Comparison of ENCODE assay signal across 11 mouse cellular contexts in genomic region chr5:121959688-121960087, GRCm38 (mm10).
DNase-seq lines count a peak whose midpoint lies in the region; ATAC-seq and TF ChIP-seq lines count a peak whose summit lies in the region.
"Had no signal": no experiment of that assay in that cellular context is flagged by ENCODE, and none has a peak within 500 bp of the region (broad histone marks: within the 10 kb centered on the region; RNA-seq: fewer than 3 reads in every experiment).

No protein-coding gene starts in this region.

- no peaks in the 10 kb centered on the region for H3K36me3 ChIP-seq in forebrain, embryonic 15.5 days
- H3K36me3 ChIP-seq in forebrain, embryonic 12.5 days (replicated peaks) = no peaks in the 10 kb centered on the region
- no peaks in the 10 kb centered on the region for H3K36me3 ChIP-seq in kidney, embryonic 16.5 days (ENCODE audit: insufficient read depth, low read length)
- no peaks in the 10 kb centered on the region for H3K36me3 ChIP-seq in stomach, postnatal 0 days (ENCODE audit: control insufficient read depth, insufficient read depth, low read length)
- no peaks in the 10 kb centered on the region for H3K36me3 ChIP-seq in thymus, adult 2 months (ENCODE audit: control insufficient read depth, insufficient read depth, low read length)
- H3K36me3 ChIP-seq: liver, embryonic 12.5 days; neural tube, embryonic 15.5 days had no signal

- TF ChIP-seq POLR2A in thymus, adult 2 months (IDR thresholded peaks at IDR 0.05; ENCODE audit: control insufficient read depth, extremely low read depth, insufficient read depth, low read length, poor library complexity) = no peak

- no peaks in the 10 kb centered on the region for H3K27me3 ChIP-seq in forebrain, embryonic 15.5 days
- H3K27me3 ChIP-seq in forebrain, embryonic 12.5 days = peaks cover 7% of the 10 kb centered on the region
- H3K27me3 ChIP-seq in kidney, embryonic 16.5 days (ENCODE audit: insufficient read depth, low read length) = no peaks in the 10 kb centered on the region
- no peaks in the 10 kb centered on the region for H3K27me3 ChIP-seq in stomach, postnatal 0 days (ENCODE audit: control insufficient read depth, insufficient read depth, low read length)
- H3K27me3 ChIP-seq in thymus, adult 2 months (ENCODE audit: control insufficient read depth, insufficient read depth, low read length) = no peaks in the 10 kb centered on the region

- H3K9me3 ChIP-seq in forebrain, embryonic 15.5 days = no peaks in the 10 kb centered on the region
- H3K9me3 ChIP-seq in forebrain, embryonic 12.5 days = no peaks in the 10 kb centered on the region
- no peaks in the 10 kb centered on the region for H3K9me3 ChIP-seq in kidney, embryonic 16.5 days (ENCODE audit: low read length)
- no peaks in the 10 kb centered on the region for H3K9me3 ChIP-seq in stomach, postnatal 0 days (ENCODE audit: control insufficient read depth, low read length)
- H3K9me3 ChIP-seq: liver, embryonic 12.5 days; neural tube, embryonic 15.5 days had no signal

- H3K4me1 ChIP-seq in forebrain, embryonic 15.5 days = peaks cover 60% of the 10 kb centered on the region
- H3K4me1 ChIP-seq in forebrain, embryonic 12.5 days = peaks cover 27% of the 10 kb centered on the region
- H3K4me1 ChIP-seq in kidney, embryonic 16.5 days (ENCODE audit: insufficient read depth, low read length) = peaks cover 10% of the 10 kb centered on the region
- no peaks in the 10 kb centered on the region for H3K4me1 ChIP-seq in stomach, postnatal 0 days (replicated peaks; ENCODE audit: control insufficient read depth, insufficient read depth)
- no peaks in the 10 kb centered on the region for H3K4me1 ChIP-seq in thymus, adult 2 months (replicated peaks; ENCODE audit: control insufficient read depth, insufficient read depth, low read length)
- H3K4me1 ChIP-seq: liver, embryonic 12.5 days had no signal

- peak; percentile 13 for DNase-seq in kidney, postnatal 14 days
- peak; percentile 51 for DNase-seq in right cerebral cortex, postnatal 14 days
- DNase-seq in right cerebral cortex, postnatal 36 days (ENCODE audit: low spot score in 2 of 2) = no peak
- DNase-seq in stomach, postnatal 0 days (ENCODE audit: low spot score) = peak; percentile 28
- no peak for DNase-seq in thymus, adult 2 months

- WGBS in forebrain, embryonic 15.5 days = 33% methylated on average over 10 of the region's 10 CpGs
- 79% methylated on average over 10 of the region's 10 CpGs for WGBS in forebrain, embryonic 12.5 days
- 60% methylated on average over 10 of the region's 10 CpGs for WGBS in kidney, embryonic 16.5 days
- 35% methylated on average over 10 of the region's 10 CpGs for WGBS in stomach, postnatal 0 days
- 88% methylated on average over 10 of the region's 10 CpGs for WGBS in thymus, adult 2 months

- peak; percentile 42 for ATAC-seq in forebrain, embryonic 15.5 days (replicated peaks)
- ATAC-seq in forebrain, embryonic 12.5 days (ENCODE audit: low FRiP score) = no peak
- no peak for ATAC-seq in kidney, embryonic 16.5 days (ENCODE audit: low FRiP score, low TSS enrichment)
- no peak; the same call in 1 of the 2 replicates for ATAC-seq in stomach, postnatal 0 days (ENCODE audit: low FRiP score, low TSS enrichment)
- ATAC-seq: liver, embryonic 12.5 days had no signal

- H3K27ac ChIP-seq in forebrain, embryonic 15.5 days (replicated peaks) = 0 out of 2 replicates have a peak overlapping the region, but pooled peaks have one; percentile 33
- no peak overlapping the region for H3K27ac ChIP-seq in forebrain, embryonic 12.5 days
- no peak overlapping the region for H3K27ac ChIP-seq in kidney, embryonic 16.5 days (ENCODE audit: low read length)
- H3K27ac ChIP-seq in stomach, postnatal 0 days (replicated peaks) = no peak overlapping the region
- no peak overlapping the region for H3K27ac ChIP-seq in thymus, adult 2 months (ENCODE audit: control insufficient read depth, insufficient read depth, low read length)
- H3K27ac ChIP-seq: liver, embryonic 12.5 days; neural tube, embryonic 15.5 days had no signal

- TF ChIP-seq CTCF in stomach, postnatal 0 days (IDR thresholded peaks at IDR 0.05; ENCODE audit: low read depth) = no peak
- TF ChIP-seq CTCF in thymus, adult 2 months (IDR thresholded peaks at IDR 0.05; ENCODE audit: borderline replicate concordance, control insufficient read depth, extremely low read depth, insufficient read depth, low read length, poor library complexity) = no peak

- no peak overlapping the region for H3K9ac ChIP-seq in forebrain, embryonic 15.5 days (replicated peaks)
- no peak overlapping the region for H3K9ac ChIP-seq in forebrain, embryonic 12.5 days
- no peak overlapping the region for H3K9ac ChIP-seq in kidney, embryonic 16.5 days (replicated peaks; ENCODE audit: low read length)
- H3K9ac ChIP-seq in stomach, postnatal 0 days (ENCODE audit: low read length) = no peak overlapping the region
- H3K9ac ChIP-seq: liver, embryonic 12.5 days; neural tube, embryonic 15.5 days had no signal

- no peak for TF ChIP-seq EP300 in stomach, postnatal 0 days (optimal IDR thresholded peaks at IDR 0.05)

- H3K4me2 ChIP-seq in forebrain, embryonic 15.5 days (replicated peaks) = no peak overlapping the region
- H3K4me2 ChIP-seq in forebrain, embryonic 12.5 days = no peak overlapping the region
- H3K4me2 ChIP-seq in kidney, embryonic 16.5 days (replicated peaks; ENCODE audit: low read depth, low read length) = no peak overlapping the region
- no peak overlapping the region for H3K4me2 ChIP-seq in stomach, postnatal 0 days (replicated peaks; ENCODE audit: low read depth)
- H3K4me2 ChIP-seq: liver, embryonic 12.5 days; midbrain, embryonic 11.5 days; neural tube, embryonic 15.5 days had no signal

- no peak overlapping the region for H3K4me3 ChIP-seq in forebrain, embryonic 15.5 days
- H3K4me3 ChIP-seq in forebrain, embryonic 12.5 days (replicated peaks) = no peak overlapping the region
- H3K4me3 ChIP-seq in kidney, embryonic 16.5 days (ENCODE audit: low read length) = no peak overlapping the region
- no peak overlapping the region for H3K4me3 ChIP-seq in stomach, postnatal 0 days (ENCODE audit: low read depth, low read length)
- H3K4me3 ChIP-seq in thymus, adult 2 months (ENCODE audit: control insufficient read depth, insufficient read depth, low read length) = no peak overlapping the region
- H3K4me3 ChIP-seq: liver, embryonic 12.5 days; neural tube, embryonic 15.5 days had no signal

Comparison
In these comparisons a context has a peak if more than half of its experiments do, and no peak if none do; other contexts are left out.
1. DNase-seq: peak in kidney, postnatal 14 days (single experiment), right cerebral cortex, postnatal 14 days (single experiment) and stomach, postnatal 0 days (single experiment); none in right cerebral cortex, postnatal 36 days (0 of 2) and thymus, adult 2 months (single experiment).